Mouse (Mus musculus) heart, adult 2 months (tissue): ENCODE data around the gene Thbs4. TPM values are rescaled to one million over a fixed set of nuclear protein-coding genes. Genes with fewer than 3 reads are reported as not detected.
A peak's percentile ranks its signal among the peaks of the same experiment; 100 is the strongest.

ENCODE experiments used
- DNase-seq, 2 experiments: peaks; one replicate each; pipeline ENCODE4 v3.0.0; 2021
- H3K27ac ChIP-seq: fragments of 200-600 bp; 2 replicates; pipeline ENCODE4 v1.8.1; 2022
- H3K27me3 ChIP-seq: fragments of 200-500 bp; 2 replicates; pipeline ENCODE4 v1.6.1; 2012; ENCODE audit warnings: mild to moderate bottlenecking, low read length, inconsistent platforms, mixed read lengths; ENCODE audit not compliant: control insufficient read depth, insufficient read depth
- H3K36me3 ChIP-seq: fragments of 200-500 bp; 2 replicates; pipeline ENCODE4 v1.6.1; 2012; ENCODE audit warnings: low read length, inconsistent platforms; ENCODE audit not compliant: control insufficient read depth, insufficient read depth
- H3K4me1 ChIP-seq: fragments of 200-500 bp; 2 replicates; pipeline ENCODE4 v1.6.1; 2011; ENCODE audit warnings: low read length; ENCODE audit not compliant: control insufficient read depth, insufficient read depth
- H3K4me3 ChIP-seq: fragments of 200-600 bp; 2 replicates; pipeline ENCODE4 v1.8.1; 2022
- H3K79me2 ChIP-seq: fragments of 200-500 bp; replicated peaks from 2 replicates; pipeline ENCODE4 v1.6.1; 2012; ENCODE audit warnings: mild to moderate bottlenecking, inconsistent platforms, low read length, moderate library complexity, mixed read lengths; ENCODE audit not compliant: control insufficient read depth, insufficient read depth
- H3K9ac ChIP-seq: fragments of 200-500 bp; 2 replicates; pipeline ENCODE4 v1.6.1; 2012; ENCODE audit warnings: low read depth, mild to moderate bottlenecking, control low read depth, inconsistent platforms, low read length, mixed read lengths
- CTCF ChIP-seq: fragments of 200-600 bp; IDR thresholded peaks from 2 replicates; pipeline ENCODE4 v1.8.1; 2022; ENCODE audit warnings: antibody characterized with exemption, mild to moderate bottlenecking, moderate library complexity
- EP300 ChIP-seq: fragments of 200-500 bp; IDR thresholded peaks from 2 replicates; pipeline ENCODE4 v1.6.1; 2011; ENCODE audit warnings: low read depth, low read length, control low read depth; ENCODE audit not compliant: insufficient read depth
- POLR2A ChIP-seq: fragments of 200-500 bp; IDR thresholded peaks from 2 replicates; pipeline ENCODE4 v1.6.1; 2011; ENCODE audit warnings: mild to moderate bottlenecking, low read depth, low read length, control low read depth; ENCODE audit not compliant: insufficient read depth
- WGBS: fragments of 180-500 bp; shearing (Covaris S2); methylation state at CpG from one replicate; pipeline ENCODE4 v1.1.7; 2018; 5-methylcytosine and 5-hydroxymethylcytosine counted together
- intact Hi-C: fragments of 180-260 bp; cut with DNase I; formaldehyde crosslinking; loops from one replicate; pipeline ENCODE4 v1.15.1; 2025
- polyA plus RNA-seq: library from polyadenylated mRNA; depleted of rRNA; stranded (reverse); fragments of >200 nt; gene quantifications from 2 replicates; pipeline ENCODE4 v1.2.3, GENCODE M21; 2012
- total RNA-seq, 2 experiments: library from RNA; stranded (reverse); gene quantifications; 2 replicates each; pipeline ENCODE4 v1.2.3; 2021

Thbs4 gene
- total and polyA plus RNA-seq, 3 experiments: 4.3 to 4.9 (median 4.6) TPM

DNA sequence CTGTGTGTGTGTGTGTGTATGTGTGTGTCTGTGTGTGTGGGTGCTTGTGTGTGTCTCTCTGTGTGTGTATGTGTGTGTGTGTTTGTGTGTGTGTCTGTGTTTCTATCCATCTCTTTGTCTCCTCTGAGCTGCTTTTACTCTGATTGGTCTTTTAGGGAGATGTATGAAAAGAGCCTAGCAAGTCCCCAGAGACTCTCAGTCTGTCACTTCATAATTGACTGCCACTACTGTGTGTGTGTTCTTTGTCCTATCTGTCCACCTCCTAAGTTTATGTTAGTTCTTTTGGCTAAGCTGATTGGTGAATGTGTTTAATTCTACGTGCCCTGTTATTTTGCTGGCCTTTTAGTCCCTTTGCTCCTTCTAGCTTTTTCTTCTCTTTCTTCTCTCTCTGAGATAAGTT, 58.9 kb downstream of the Thbs4 start:
- intact Hi-C loops: no loop called here
- no peaks in the 10 kb centered on the region for H3K27me3 ChIP-seq
- TF ChIP-seq EP300 (no peak), POLR2A (no peak), CTCF (no peak)
- WGBS: 92% methylated on average over 1 of the region's 1 CpGs
- H3K4me1 ChIP-seq: no peaks in the 10 kb centered on the region
- no peak overlapping the region for H3K9ac ChIP-seq
- no peak overlapping the region for H3K4me3 ChIP-seq
- no peak for DNase-seq
- H3K27ac ChIP-seq: no peak overlapping the region
- H3K36me3 ChIP-seq: no peaks in the 10 kb centered on the region
- H3K79me2 ChIP-seq: no peaks in the 10 kb centered on the region

DNA sequence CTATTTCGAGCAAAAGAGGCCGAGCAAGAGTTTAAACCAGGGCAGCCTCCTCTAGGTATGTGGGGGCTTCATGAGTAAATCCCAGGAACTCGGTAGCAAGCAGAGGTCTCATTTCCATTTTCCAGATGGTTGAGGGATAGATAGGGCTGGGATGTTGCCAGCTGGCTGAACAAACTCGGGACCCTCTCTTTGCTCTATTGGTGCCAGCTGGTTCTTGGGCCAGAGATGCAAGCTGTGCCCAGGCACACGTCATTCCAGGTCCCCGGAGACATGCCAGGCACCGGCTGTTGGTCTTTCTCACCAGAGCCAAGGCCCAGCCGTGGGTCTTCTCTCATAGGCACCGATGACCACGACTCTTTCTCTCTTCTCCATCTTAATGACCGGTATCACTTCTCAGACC, 60.9 kb downstream of the Thbs4 start:
- Histone ChIP-seq H3K27ac (no peak overlapping the region), H3K79me2 (no peaks in the 10 kb centered on the region), H3K4me3 (no peak overlapping the region), H3K27me3 (no peaks in the 10 kb centered on the region), H3K36me3 (no peaks in the 10 kb centered on the region), H3K9ac (no peak overlapping the region), H3K4me1 (no peaks in the 10 kb centered on the region)
- 80% methylated on average over 11 of the region's 11 CpGs for WGBS
- intact Hi-C loops: no loop called here
- TF ChIP-seq EP300: no peak
- no peak for TF ChIP-seq POLR2A
- TF ChIP-seq CTCF: no peak
- no peak for DNase-seq

DNA sequence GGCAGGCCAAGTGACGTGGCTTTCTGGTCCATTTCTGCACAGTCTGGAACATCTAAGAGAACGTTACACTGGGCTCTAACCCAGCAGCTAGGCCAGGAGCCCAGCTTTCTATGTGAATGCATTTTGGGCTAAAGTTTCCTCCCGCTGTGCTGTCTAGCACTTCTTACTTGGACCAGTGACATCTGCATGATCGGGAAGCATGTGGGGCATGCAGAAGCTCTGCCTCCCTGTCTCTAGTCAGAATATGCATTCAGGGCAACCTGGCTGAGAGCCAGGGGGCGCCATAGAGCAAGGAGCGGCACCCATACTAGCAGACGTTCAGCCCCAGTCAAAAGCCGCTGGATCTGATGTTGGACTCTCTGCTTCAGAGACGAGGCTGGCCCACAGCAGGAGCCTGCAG, 61.4 kb downstream of the Thbs4 start:
- H3K27ac ChIP-seq: no peak overlapping the region
- TF ChIP-seq POLR2A: no peak
- peak; percentile 63 for TF ChIP-seq CTCF
- TF ChIP-seq EP300: no peak
- no peak overlapping the region for H3K4me3 ChIP-seq
- H3K79me2 ChIP-seq: no peaks in the 10 kb centered on the region
- WGBS: 47% methylated on average over 9 of the region's 9 CpGs
- no peaks in the 10 kb centered on the region for H3K4me1 ChIP-seq
- H3K36me3 ChIP-seq: no peaks in the 10 kb centered on the region
- no peaks in the 10 kb centered on the region for H3K27me3 ChIP-seq
- peak; percentile 44 to 52 for DNase-seq
- intact Hi-C loops: no loop called here
- no peak overlapping the region for H3K9ac ChIP-seq

DNA sequence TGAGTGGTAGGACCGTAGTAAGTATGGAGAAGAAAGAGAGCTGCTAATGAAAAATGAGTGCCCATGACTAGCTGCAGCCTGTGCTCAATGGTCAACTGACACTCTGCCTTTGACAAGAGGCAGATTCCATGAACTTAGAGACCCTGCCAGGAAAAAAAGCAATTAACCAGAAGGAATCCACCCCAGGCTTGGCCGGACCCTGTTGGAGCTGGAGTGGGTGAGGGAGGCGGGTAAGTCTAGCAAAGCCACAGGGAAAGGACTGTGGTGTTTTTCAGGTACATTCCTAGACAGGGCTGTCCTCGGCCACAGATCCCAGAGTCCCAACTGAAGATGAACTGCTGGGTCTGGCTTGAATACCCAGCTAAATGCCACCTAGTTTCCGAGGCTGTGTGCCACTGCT, 61.8 kb downstream of the Thbs4 start:
- intact Hi-C loops: no loop called here
- no peak overlapping the region for H3K9ac ChIP-seq
- 86% methylated on average over 5 of the region's 5 CpGs for WGBS

DNA sequence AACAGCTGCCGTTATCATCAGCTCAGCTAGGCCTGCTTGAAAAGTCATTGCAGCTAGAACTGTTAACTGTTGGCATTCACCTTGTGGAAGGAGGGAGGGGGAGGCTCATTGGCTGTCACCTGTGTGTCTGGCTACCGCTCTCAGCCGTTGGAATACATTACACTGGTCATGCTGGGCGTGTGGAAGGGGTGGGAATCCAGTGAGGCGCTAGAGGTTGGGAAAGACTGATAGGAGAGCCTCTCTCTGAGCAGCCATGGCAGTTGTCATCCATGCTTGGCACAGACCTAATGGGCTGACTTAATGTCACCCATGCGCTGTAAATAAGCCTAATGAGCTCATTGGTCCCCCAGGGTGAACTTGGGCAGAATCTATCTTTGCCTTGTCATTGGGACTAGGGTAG, 62.8 kb downstream of the Thbs4 start:
- no peaks in the 10 kb centered on the region for H3K27me3 ChIP-seq
- H3K9ac ChIP-seq: no peak overlapping the region
- TF ChIP-seq POLR2A (no peak), CTCF (no peak), EP300 (no peak)
- WGBS: 53% methylated on average over 6 of the region's 6 CpGs
- no peaks in the 10 kb centered on the region for H3K79me2 ChIP-seq
- peak overlapping the region; percentile 9; the same call in 1 of the 2 replicates for H3K27ac ChIP-seq
- intact Hi-C loops: no loop called here
- no peaks in the 10 kb centered on the region for H3K4me1 ChIP-seq
- DNase-seq: peak in 1 of 2 experiments; percentile 53
- H3K4me3 ChIP-seq: no peak overlapping the region
- no peaks in the 10 kb centered on the region for H3K36me3 ChIP-seq

More for the DNA sequence above, 61.8 kb downstream of the Thbs4 start:
- TF ChIP-seq CTCF: no peak
- TF ChIP-seq POLR2A: no peak
- no peak for TF ChIP-seq EP300
- no peak overlapping the region for H3K4me3 ChIP-seq
- H3K27ac ChIP-seq: no peak overlapping the region
- H3K36me3 ChIP-seq: no peaks in the 10 kb centered on the region
- DNase-seq: no peak
- no peaks in the 10 kb centered on the region for H3K27me3 ChIP-seq
- no peaks in the 10 kb centered on the region for H3K79me2 ChIP-seq
- H3K4me1 ChIP-seq: no peaks in the 10 kb centered on the region

DNA sequence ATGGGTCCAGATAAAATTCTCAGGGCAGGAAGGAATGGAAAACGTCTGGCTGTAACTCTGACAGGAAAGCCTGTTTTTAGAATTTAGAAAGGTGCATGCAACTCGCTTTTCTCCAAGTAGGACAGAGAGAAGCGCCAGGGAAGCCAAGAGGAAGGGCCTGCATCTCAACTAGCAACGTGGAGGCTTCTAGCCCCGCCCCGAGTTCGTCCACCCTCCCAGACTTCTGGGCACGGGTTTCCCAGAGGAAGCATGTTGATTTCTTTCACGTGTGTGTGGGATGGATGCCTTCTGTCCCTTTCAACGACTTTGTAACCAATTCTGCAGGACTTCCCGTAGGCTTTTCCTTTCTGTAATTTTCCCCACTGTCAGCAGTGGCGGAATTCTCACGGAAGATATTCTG, 64.8 kb downstream of the Thbs4 start:
- Histone ChIP-seq H3K36me3 (no peaks in the 10 kb centered on the region), H3K79me2 (no peaks in the 10 kb centered on the region), H3K4me1 (no peaks in the 10 kb centered on the region), H3K4me3 (no peak overlapping the region), H3K27me3 (no peaks in the 10 kb centered on the region), H3K27ac (no peak overlapping the region), H3K9ac (no peak overlapping the region)
- WGBS: 26% methylated on average over 13 of the region's 13 CpGs
- TF ChIP-seq POLR2A (no peak), CTCF (no peak), EP300 (no peak)
- peak; percentile 42 to 45 for DNase-seq
- intact Hi-C loops: no loop called here

DNA sequence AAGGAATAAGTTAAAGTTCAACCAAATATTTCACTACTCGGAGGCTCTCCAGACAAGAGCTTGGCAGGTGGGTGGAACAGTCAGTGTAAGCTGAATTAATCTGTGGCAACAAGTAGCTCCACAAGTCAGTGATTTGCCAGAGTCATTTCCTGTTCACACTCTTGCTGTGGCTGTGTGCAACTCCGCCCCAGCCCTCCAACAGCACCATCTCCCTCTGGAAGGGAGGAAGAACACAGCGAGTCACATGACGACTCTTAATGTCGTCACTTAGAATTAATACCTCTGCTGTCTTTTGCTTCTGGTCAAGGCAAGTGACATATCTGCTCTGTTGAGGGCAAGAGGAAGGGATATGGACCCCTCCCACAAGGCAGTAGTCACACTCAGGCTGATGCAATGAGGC, 72.2 kb downstream of the Thbs4 start:
- TF ChIP-seq EP300 (no peak), CTCF (no peak), POLR2A (no peak)
- no peak overlapping the region for H3K9ac ChIP-seq
- no peaks in the 10 kb centered on the region for H3K36me3 ChIP-seq
- H3K4me3 ChIP-seq: no peak overlapping the region
- 52% methylated on average over 5 of the region's 5 CpGs for WGBS
- intact Hi-C loops: no loop called here
- DNase-seq: no peak
- no peaks in the 10 kb centered on the region for H3K4me1 ChIP-seq
- no peaks in the 10 kb centered on the region for H3K27me3 ChIP-seq
- no peak overlapping the region for H3K27ac ChIP-seq
- H3K79me2 ChIP-seq: no peaks in the 10 kb centered on the region
